Mouse (Mus musculus) C2C12 (cell line): ENCODE results near the gene Stard3nl.

Experiments used
- CEBPB ChIP-seq: IDR thresholded peaks from one replicate; pipeline ENCODE4 v1.6.1; 2011; ENCODE audit warnings: low read depth, mild to moderate bottlenecking, control low read depth, moderate library complexity
- CTCF ChIP-seq: IDR thresholded peaks from one replicate; pipeline ENCODE4 v1.5.1; 2011; ENCODE audit not compliant: control insufficient read depth, insufficient read depth, insufficient read length
- FOSL1 ChIP-seq: IDR thresholded peaks from one replicate; pipeline ENCODE4 v1.8.0; 2011; ENCODE audit warnings: mild to moderate bottlenecking, low read length; ENCODE audit not compliant: poor library complexity, insufficient read depth, severe bottlenecking
- MAX ChIP-seq: IDR thresholded peaks from one replicate; pipeline ENCODE4 v1.6.1; 2011; ENCODE audit warnings: mild to moderate bottlenecking, control low read depth
- MYOD1 ChIP-seq: IDR thresholded peaks from one replicate; pipeline ENCODE4 v1.6.1; 2011; ENCODE audit warnings: low read depth; ENCODE audit not compliant: control insufficient read depth, insufficient read length
- MYOG ChIP-seq: IDR thresholded peaks from one replicate; pipeline ENCODE4 v1.6.1; 2011; ENCODE audit not compliant: control insufficient read depth, insufficient read length; ENCODE audit errors: extremely low read depth
- USF1 ChIP-seq: IDR thresholded peaks from one replicate; pipeline ENCODE4 v1.6.1; 2011; ENCODE audit warnings: low read depth, mild to moderate bottlenecking, control low read depth, moderate library complexity

DNA sequence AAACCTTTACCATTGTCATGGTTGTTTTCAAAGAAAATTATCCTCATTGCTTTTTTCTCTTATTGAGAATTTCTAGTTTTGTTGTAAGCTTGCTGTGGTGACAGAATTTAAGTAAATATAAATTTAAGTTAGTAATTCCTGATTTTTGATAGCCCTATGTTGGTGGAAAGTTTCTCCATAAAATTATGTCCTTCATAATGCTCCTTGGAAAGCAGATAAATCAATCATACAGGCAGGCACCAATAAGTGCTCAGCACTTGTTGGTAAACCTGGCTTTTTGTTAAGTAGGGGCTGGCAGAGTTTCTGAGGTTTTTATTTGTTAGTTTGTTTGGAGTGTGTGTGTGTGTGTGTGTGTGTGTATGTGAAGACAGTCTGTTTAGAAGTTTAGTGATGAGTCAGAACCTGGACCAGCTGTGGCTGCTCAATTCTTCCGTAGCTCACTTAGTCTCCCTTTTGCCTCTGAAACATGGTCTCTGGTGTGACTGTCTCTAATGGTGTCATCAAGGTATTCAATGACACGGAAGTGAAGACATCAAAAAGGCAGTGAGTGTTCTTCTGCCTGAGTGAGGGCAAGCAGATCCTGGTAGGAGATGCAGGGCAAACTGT lies 16.8 kb upstream of the Stard3nl start:
- TF ChIP-seq CTCF, result no peak
- TF ChIP-seq USF1, result no peak
- TF ChIP-seq MYOG, result no peak
- TF ChIP-seq MAX, result no peak
- no peak for TF ChIP-seq MYOD1
- TF ChIP-seq CEBPB, result no peak
- no peak for TF ChIP-seq FOSL1
